Mouse (Mus musculus) MEL (cell line): ENCODE measurements around the gene Hoxc5. TPM values are rescaled to one million over a fixed set of nuclear protein-coding genes. Genes with fewer than 3 reads are reported as not detected.

Experiments used
- DNase-seq: peaks from one replicate; pipeline ENCODE4 v3.0.0; 2011; ENCODE audit warnings: low read depth, low spot score
- H3K27ac ChIP-seq: 2 replicates; pipeline ENCODE4 v1.5.1; 2012; ENCODE audit warnings: low read depth, mild to moderate bottlenecking, control low read depth, low read length, moderate library complexity; ENCODE audit not compliant: control insufficient read depth
- H3K27me3 ChIP-seq, 2 experiments: fragments of 150-350 bp in 1 of 2; sonication (generic) in 1 of 2; 2 replicates each; pipeline ENCODE4 v1.6.1; 2012; ENCODE audit warnings: low read length in 2 of 2, mild to moderate bottlenecking in 2 of 2, improper control_type of control experiment in 1 of 2, moderate library complexity in 1 of 2; ENCODE audit not compliant: insufficient read depth in 2 of 2, control insufficient read depth in 1 of 2
- H3K36me3 ChIP-seq, 2 experiments: 2 replicates each; pipeline ENCODE4 v1.6.1; 2012 to 2014; ENCODE audit warnings: low read length in 2 of 2, improper control_type of control experiment in 1 of 2, inconsistent platforms in 1 of 2, mild to moderate bottlenecking in 1 of 2; ENCODE audit not compliant: insufficient read depth in 2 of 2, control insufficient read depth in 1 of 2
- H3K4me1 ChIP-seq, 2 experiments: fragments of 150-350 bp in 1 of 2; sonication (generic) in 1 of 2; 2 replicates each; pipeline ENCODE4 v1.6.1; 2012; ENCODE audit warnings: low read length in 2 of 2, improper control_type of control experiment in 1 of 2, mild to moderate bottlenecking in 1 of 2; ENCODE audit not compliant: insufficient read depth in 2 of 2, control insufficient read depth in 1 of 2
- H3K4me3 ChIP-seq, 2 experiments: fragments of 150-350 bp in 1 of 2; sonication (generic) in 1 of 2; 2 replicates each; pipeline ENCODE4 v1.5.1; 2012; ENCODE audit warnings: low read depth in 2 of 2, low read length in 2 of 2, mild to moderate bottlenecking in 2 of 2, moderate library complexity in 2 of 2, control low read depth in 1 of 2, improper control_type of control experiment in 1 of 2; ENCODE audit not compliant: control insufficient read depth in 1 of 2, insufficient read depth in 1 of 2
- H3K79me2 ChIP-seq: 2 replicates; pipeline ENCODE4 v1.6.1; 2012; ENCODE audit warnings: mild to moderate bottlenecking, low read length, moderate library complexity; ENCODE audit not compliant: control insufficient read depth, poor library complexity, insufficient read depth
- H3K9ac ChIP-seq: 2 replicates; pipeline ENCODE4 v1.6.1; 2012; ENCODE audit warnings: low read depth, mild to moderate bottlenecking, control low read depth, low read length, moderate library complexity; ENCODE audit not compliant: control insufficient read depth, poor library complexity, severe bottlenecking
- H3K9me3 ChIP-seq: fragments of 150-350 bp; sonication (generic); replicated peaks from 2 replicates; pipeline ENCODE4 v1.6.1; 2012; ENCODE audit warnings: mild to moderate bottlenecking, low read length, improper control_type of control experiment, moderate library complexity; ENCODE audit not compliant: insufficient read depth
- BHLHE40 ChIP-seq: IDR thresholded peaks from 2 replicates; pipeline ENCODE4 v1.6.1; 2012; ENCODE audit warnings: low read depth, mild to moderate bottlenecking, inconsistent platforms, low read length, improper control_type of control experiment, borderline replicate concordance
- CHD2 ChIP-seq: IDR thresholded peaks from 2 replicates; pipeline ENCODE4 v1.6.1; 2011; ENCODE audit warnings: low read length, improper control_type of control experiment
- E2F4 ChIP-seq: IDR thresholded peaks from 2 replicates; pipeline ENCODE4 v1.6.1; 2011; ENCODE audit warnings: low read depth, low read length, improper control_type of control experiment, borderline replicate concordance
- ELF1 ChIP-seq: IDR thresholded peaks from 2 replicates; pipeline ENCODE4 v1.6.1; 2014; ENCODE audit warnings: low read depth, mild to moderate bottlenecking, inconsistent platforms, low read length, improper control_type of control experiment, moderate library complexity
- EP300 ChIP-seq, 2 experiments: IDR thresholded peaks; 2 replicates each; pipeline ENCODE4 v1.6.1; 2011; ENCODE audit warnings: improper control_type of control experiment in 2 of 2, low read length in 2 of 2, low read depth in 1 of 2, mild to moderate bottlenecking in 1 of 2
- GABPA ChIP-seq: IDR thresholded peaks from 2 replicates; pipeline ENCODE4 v1.6.1; 2012; ENCODE audit warnings: low read depth, mild to moderate bottlenecking, inconsistent platforms, low read length, improper control_type of control experiment, moderate library complexity
- HCFC1 ChIP-seq: IDR thresholded peaks from 2 replicates; pipeline ENCODE4 v1.6.1; 2012; ENCODE audit warnings: low read depth, mild to moderate bottlenecking, inconsistent platforms, low read length, improper control_type of control experiment, moderate library complexity
- KAT2A ChIP-seq: conservative IDR thresholded peaks from 2 replicates; pipeline ENCODE4 v1.6.1; 2012; ENCODE audit warnings: low read depth, low read length, improper control_type of control experiment, inconsistent platforms
- MAX ChIP-seq: IDR thresholded peaks from 2 replicates; pipeline ENCODE4 v1.6.1; 2011; ENCODE audit warnings: low read length, improper control_type of control experiment
- MYB ChIP-seq: IDR thresholded peaks from 2 replicates; pipeline ENCODE4 v1.6.1; 2011; ENCODE audit warnings: mild to moderate bottlenecking, low read depth, low read length, improper control_type of control experiment
- NELFE ChIP-seq: IDR thresholded peaks from 2 replicates; pipeline ENCODE4 v1.6.1; 2011; ENCODE audit warnings: low read depth, low read length, improper control_type of control experiment
- POLR2A ChIP-seq, 2 experiments: IDR thresholded peaks; 2 replicates each; pipeline ENCODE4 v1.6.1; 2011 to 2012; ENCODE audit warnings: low read length in 2 of 2, mild to moderate bottlenecking in 2 of 2, control low read depth in 1 of 2, improper control_type of control experiment in 1 of 2, low read depth in 1 of 2, moderate library complexity in 1 of 2; ENCODE audit not compliant: control insufficient read depth in 1 of 2, insufficient read depth in 1 of 2, poor library complexity in 1 of 2
- POLR2AphosphoS2 ChIP-seq: IDR thresholded peaks from 2 replicates; pipeline ENCODE4 v1.6.1; 2011; ENCODE audit warnings: low read length, improper control_type of control experiment
- POLR2AphosphoS5 ChIP-seq: IDR thresholded peaks from 2 replicates; pipeline ENCODE4 v1.6.1; 2012; ENCODE audit warnings: low read depth, borderline replicate concordance, mild to moderate bottlenecking, inconsistent platforms, low read length, moderate library complexity, mixed read lengths
- RAD21 ChIP-seq: IDR thresholded peaks from 2 replicates; pipeline ENCODE4 v1.6.1; 2011; ENCODE audit warnings: mild to moderate bottlenecking, low read depth, low read length, improper control_type of control experiment
- RCOR1 ChIP-seq: IDR thresholded peaks from 2 replicates; pipeline ENCODE4 v1.6.1; 2012; ENCODE audit warnings: low read depth, mild to moderate bottlenecking, inconsistent platforms, low read length, improper control_type of control experiment
- SMC3 ChIP-seq: IDR thresholded peaks from 2 replicates; pipeline ENCODE4 v1.6.1; 2011; ENCODE audit warnings: low read depth, low read length, improper control_type of control experiment
- TAL1 ChIP-seq: IDR thresholded peaks from 2 replicates; pipeline ENCODE4 v1.6.1; 2012; ENCODE audit warnings: mild to moderate bottlenecking, inconsistent platforms, low read length, moderate library complexity, mixed read lengths
- TBP ChIP-seq: IDR thresholded peaks from 2 replicates; pipeline ENCODE4 v1.8.0; 2011; ENCODE audit warnings: low read depth, low read length, improper control_type of control experiment
- UBTF ChIP-seq: IDR thresholded peaks from 2 replicates; pipeline ENCODE4 v1.6.1; 2012; ENCODE audit warnings: low read depth, mild to moderate bottlenecking, inconsistent platforms, low read length, improper control_type of control experiment, moderate library complexity, borderline replicate concordance; ENCODE audit not compliant: insufficient read depth
- USF1 ChIP-seq: IDR thresholded peaks from 2 replicates; pipeline ENCODE4 v1.6.1; 2014; ENCODE audit warnings: low read depth, mild to moderate bottlenecking, inconsistent platforms, low read length, improper control_type of control experiment, moderate library complexity
- USF2 ChIP-seq, 2 experiments: IDR thresholded peaks; 2 replicates each; pipeline ENCODE4 v1.6.1; 2011 to 2012; ENCODE audit warnings: improper control_type of control experiment in 2 of 2, low read length in 2 of 2, borderline replicate concordance in 1 of 2, inconsistent platforms in 1 of 2, low read depth in 1 of 2, mild to moderate bottlenecking in 1 of 2; ENCODE audit not compliant: insufficient read depth in 1 of 2
- ZC3H11A ChIP-seq: IDR thresholded peaks from 2 replicates; pipeline ENCODE4 v1.6.1; 2012; ENCODE audit warnings: low read depth, mild to moderate bottlenecking, inconsistent platforms, low read length, improper control_type of control experiment
- ZKSCAN1 ChIP-seq: IDR thresholded peaks from 2 replicates; pipeline ENCODE4 v1.6.1; 2012; ENCODE audit warnings: low read depth, mild to moderate bottlenecking, inconsistent platforms, low read length, improper control_type of control experiment, moderate library complexity
- ZMIZ1 ChIP-seq: IDR thresholded peaks from 2 replicates; pipeline ENCODE4 v1.6.1; 2012; ENCODE audit warnings: low read depth, mild to moderate bottlenecking, inconsistent platforms, low read length, improper control_type of control experiment, moderate library complexity
- polyA plus RNA-seq, 2 experiments: library from polyadenylated mRNA; stranded (reverse) in 1 of 2; unstranded in 1 of 2; fragments of >175 nt in 1 of 2; fragments of >200 nt in 1 of 2; gene quantifications; 2 replicates each; pipeline versions ENCODE4 v1.2.1 to v1.2.4; 2012; ENCODE audit warnings: low replicate concordance in 2 of 2, low read depth in 1 of 2; ENCODE audit not compliant: insufficient read length in 2 of 2, insufficient read depth in 1 of 2, missing spikeins in 1 of 2
- total RNA-seq: library from RNA; depleted of rRNA; stranded (reverse); fragments of 300-350 nt; gene quantifications from 2 replicates; pipeline ENCODE4 v1.2.3, GENCODE M21; 2012

Gene Hoxc5
- total and polyA plus RNA-seq, 3 experiments = 0.46 to 3.0 TPM; not detected in 1

DNA sequence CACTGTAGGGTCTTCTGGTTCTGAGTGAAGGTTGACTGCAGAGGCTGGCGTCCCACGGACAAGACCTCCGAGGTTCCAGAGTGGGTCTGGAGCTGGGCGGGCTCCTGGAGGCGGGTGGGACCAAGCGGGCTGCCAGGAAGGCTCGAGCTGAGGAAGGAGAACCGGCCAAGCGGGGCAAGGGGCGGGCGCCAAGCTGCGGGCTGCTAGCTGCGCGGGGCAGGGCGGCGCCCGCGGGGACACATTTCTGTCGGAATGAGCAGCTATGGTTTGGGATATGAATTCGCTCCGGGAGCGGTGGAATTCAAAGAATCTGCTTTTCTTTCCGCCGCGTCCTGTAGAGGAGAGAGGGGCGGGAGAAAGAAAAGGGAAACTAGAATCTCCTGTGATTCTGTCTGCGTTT is 32.3 kb upstream of the Hoxc5 start:
- H3K4me1 ChIP-seq = no peaks in the 10 kb centered on the region
- no peaks in the 10 kb centered on the region for H3K9me3 ChIP-seq
- no peak overlapping the region for H3K27ac ChIP-seq
- H3K9ac ChIP-seq = no peak overlapping the region
- no peak overlapping the region for H3K4me3 ChIP-seq
- no peak for DNase-seq
- peaks cover 9% of the 10 kb centered on the region in 2 experiments for H3K27me3 ChIP-seq
- no peaks in the 10 kb centered on the region for H3K36me3 ChIP-seq
- TF ChIP-seq ZKSCAN1 (no peak), KAT2A (no peak), ZC3H11A (no peak), POLR2A (IDR thresholded peaks at IDR 0.05; ENCODE audit: control insufficient read depth in 1 of 2, insufficient read depth in 1 of 2, low read depth in 1 of 2, low read length in 2 of 2, poor library complexity in 1 of 2) (no peak), RCOR1 (no peak), NELFE (no peak), RAD21 (no peak), POLR2AphosphoS2 (no peak), USF1 (no peak), HCFC1 (no peak), MYB (no peak), TAL1 (no peak), ELF1 (no peak), MAX (no peak), ZMIZ1 (no peak), EP300 (IDR thresholded peaks at IDR 0.05; ENCODE audit: low read depth in 1 of 2, low read length in 2 of 2) (no peak), POLR2AphosphoS5 (no peak), GABPA (no peak), USF2 (IDR thresholded peaks at IDR 0.05; ENCODE audit: borderline replicate concordance in 1 of 2, insufficient read depth in 1 of 2, low read depth in 1 of 2, low read length in 2 of 2) (no peak), E2F4 (no peak)
- H3K79me2 ChIP-seq = no peaks in the 10 kb centered on the region

DNA sequence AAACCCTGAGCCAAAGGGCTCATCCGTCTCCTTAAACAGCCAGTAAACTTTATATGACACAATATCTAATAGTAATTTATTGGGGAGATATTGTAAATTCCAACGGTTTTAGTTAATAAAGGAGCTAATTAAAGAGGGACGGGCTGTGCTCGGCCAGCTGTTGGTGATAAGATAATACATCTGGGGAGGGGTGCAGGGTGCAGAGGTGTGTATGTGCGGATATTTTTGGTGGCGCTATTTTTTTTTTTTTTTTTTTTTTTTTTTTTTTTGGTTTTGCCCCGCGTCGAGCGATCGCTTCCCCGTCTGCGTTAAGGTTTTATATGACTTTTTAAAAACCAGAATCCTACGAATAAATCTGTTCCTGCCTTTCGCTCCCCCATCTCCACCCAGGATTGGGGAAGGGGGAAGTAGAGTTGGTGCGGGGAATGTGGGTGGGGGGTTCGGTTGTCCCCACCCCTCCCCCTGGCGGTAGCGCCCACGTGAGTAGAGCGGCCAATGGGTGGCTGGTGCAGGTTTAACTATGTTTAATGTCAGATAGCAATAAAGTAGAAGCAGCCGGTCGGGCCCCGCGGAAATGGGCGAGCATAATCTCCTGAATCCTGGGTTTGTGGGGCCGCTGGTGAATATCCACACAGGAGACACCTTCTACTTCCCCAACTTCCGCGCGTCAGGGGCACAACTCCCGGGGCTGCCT is 30.8 kb upstream of the Hoxc5 start, which contains the start of gene Hoxc12:
Gene Hoxc12, plus strand, starts transcription at position 479 of the 694 bp plus-strand sequence.
- Histone ChIP-seq H3K27me3 (peaks cover 5 to 8% of the 10 kb centered on the region in 2 experiments), H3K9ac (no peak within 1 kb of the TSS), H3K4me1 (no peaks in the 10 kb centered on the region), H3K4me3 (no peak within 1 kb of the TSS), H3K27ac (no peak within 1 kb of the TSS), H3K9me3 (no peaks in the 10 kb centered on the region), H3K36me3 (no peaks in the 10 kb centered on the region), H3K79me2 (no peaks in the 10 kb centered on the region)
- TF ChIP-seq UBTF = no peak
- no peak for TF ChIP-seq TBP
- no peak for TF ChIP-seq CHD2
- TF ChIP-seq ELF1 = no peak
- TF ChIP-seq KAT2A = no peak
- TF ChIP-seq BHLHE40 = no peak
- no peak for TF ChIP-seq USF1
- TF ChIP-seq SMC3 = no peak
- TF ChIP-seq HCFC1 = no peak
- no peak for TF ChIP-seq E2F4
- no peak for DNase-seq
